Mouse (Mus musculus): ENCODE measurements around the gene Dync1i2. TPM values are rescaled to one million over a fixed set of nuclear protein-coding genes. Genes with fewer than 3 reads are reported as not detected.

The Dync1i2 gene
- polyA plus RNA-seq, 1 experiment from 2014 or later, result 199 TPM

- H3K36me3 ChIP-seq (ENCODE audit: control insufficient read depth, insufficient read depth, low read length), result 0 out of 2 replicates have a peak, but pooled peaks cover 3% of the 10 kb centered on the region
- ATAC-seq, result no peak
- H3K9ac ChIP-seq (ENCODE audit: low read depth, low read length), result no peak overlapping the region
- H3K27me3 ChIP-seq (ENCODE audit: control insufficient read depth, insufficient read depth, low read depth, low read length), result no peaks in the 10 kb centered on the region
- no peak overlapping the region for H3K27ac ChIP-seq (ENCODE audit: low read length)
- 93% methylated on average over 1 of the region's 1 CpGs for WGBS
- H3K9me3 ChIP-seq (replicated peaks; ENCODE audit: control insufficient read depth, low read length, poor library complexity, severe bottlenecking), result no peaks in the 10 kb centered on the region
- no peak overlapping the region for H3K4me2 ChIP-seq (ENCODE audit: low read length)
- H3K4me3 ChIP-seq (ENCODE audit: low read depth, low read length), result no peak overlapping the region
- 0 out of 2 replicates have a peak, but pooled peaks cover 3% of the 10 kb centered on the region for H3K4me1 ChIP-seq (ENCODE audit: control insufficient read depth, insufficient read depth, low read length)
Measured at GRCm38 (mm10) chr2:71229603-71230002, 18.1 kb downstream of the Dync1i2 start.

- Histone ChIP-seq H3K36me3 (ENCODE audit: control insufficient read depth, insufficient read depth, low read length) (peaks cover 7% of the 10 kb centered on the region), H3K4me1 (ENCODE audit: control insufficient read depth, insufficient read depth, low read length) (0 out of 2 replicates have a peak, but pooled peaks cover 2% of the 10 kb centered on the region), H3K27ac (ENCODE audit: low read length) (no peak overlapping the region), H3K9ac (ENCODE audit: low read depth, low read length) (no peak overlapping the region), H3K27me3 (ENCODE audit: control insufficient read depth, insufficient read depth, low read depth, low read length) (no peaks in the 10 kb centered on the region), H3K4me3 (ENCODE audit: low read depth, low read length) (no peak overlapping the region), H3K4me2 (ENCODE audit: low read length) (no peak overlapping the region), H3K9me3 (replicated peaks; ENCODE audit: control insufficient read depth, low read length, poor library complexity, severe bottlenecking) (no peaks in the 10 kb centered on the region)
- no peak for ATAC-seq
- 95% methylated on average over 5 of the region's 5 CpGs for WGBS
Measured at GRCm38 (mm10) chr2:71231951-71232350, 20.4 kb downstream of the Dync1i2 start.

GRCm38 (mm10) chr2:71232976-71233375 lies 21.5 kb downstream of the Dync1i2 start:
- H3K4me1 ChIP-seq (ENCODE audit: control insufficient read depth, insufficient read depth, low read length), result no peaks in the 10 kb centered on the region
- H3K27ac ChIP-seq (ENCODE audit: low read length), result no peak overlapping the region
- no peak for ATAC-seq
- no peak overlapping the region for H3K9ac ChIP-seq (ENCODE audit: low read depth, low read length)
- no peaks in the 10 kb centered on the region for H3K9me3 ChIP-seq (replicated peaks; ENCODE audit: control insufficient read depth, low read length, poor library complexity, severe bottlenecking)
- 82% methylated on average over 2 of the region's 2 CpGs for WGBS
- H3K36me3 ChIP-seq (ENCODE audit: control insufficient read depth, insufficient read depth, low read length), result peaks cover 7% of the 10 kb centered on the region
- H3K4me3 ChIP-seq (ENCODE audit: low read depth, low read length), result no peak overlapping the region
- H3K4me2 ChIP-seq (ENCODE audit: low read length), result no peak overlapping the region
- H3K27me3 ChIP-seq (ENCODE audit: control insufficient read depth, insufficient read depth, low read depth, low read length), result no peaks in the 10 kb centered on the region

- Histone ChIP-seq H3K36me3 (ENCODE audit: control insufficient read depth, insufficient read depth, low read length) (peaks cover 5% of the 10 kb centered on the region), H3K9ac (ENCODE audit: low read depth, low read length) (no peak overlapping the region), H3K4me2 (ENCODE audit: low read length) (no peak overlapping the region), H3K9me3 (replicated peaks; ENCODE audit: control insufficient read depth, low read length, poor library complexity, severe bottlenecking) (no peaks in the 10 kb centered on the region), H3K27me3 (ENCODE audit: control insufficient read depth, insufficient read depth, low read depth, low read length) (no peaks in the 10 kb centered on the region), H3K27ac (ENCODE audit: low read length) (no peak overlapping the region), H3K4me1 (ENCODE audit: control insufficient read depth, insufficient read depth, low read length) (no peaks in the 10 kb centered on the region), H3K4me3 (ENCODE audit: low read depth, low read length) (no peak overlapping the region)
- 93% methylated on average over 4 of the region's 4 CpGs for WGBS
- no peak for ATAC-seq
Measured at GRCm38 (mm10) chr2:71235420-71235819, 23.9 kb downstream of the Dync1i2 start.

- no peaks in the 10 kb centered on the region for H3K4me1 ChIP-seq (ENCODE audit: control insufficient read depth, insufficient read depth, low read length)
- H3K27me3 ChIP-seq (ENCODE audit: control insufficient read depth, insufficient read depth, low read depth, low read length), result no peaks in the 10 kb centered on the region
- H3K36me3 ChIP-seq (ENCODE audit: control insufficient read depth, insufficient read depth, low read length), result peaks cover 5% of the 10 kb centered on the region
- 95% methylated on average over 6 of the region's 6 CpGs for WGBS
- ATAC-seq, result no peak
- no peak overlapping the region for H3K4me3 ChIP-seq (ENCODE audit: low read depth, low read length)
- H3K27ac ChIP-seq (ENCODE audit: low read length), result no peak overlapping the region
- H3K9me3 ChIP-seq (replicated peaks; ENCODE audit: control insufficient read depth, low read length, poor library complexity, severe bottlenecking), result no peaks in the 10 kb centered on the region
- no peak overlapping the region for H3K9ac ChIP-seq (ENCODE audit: low read depth, low read length)
- no peak overlapping the region for H3K4me2 ChIP-seq (ENCODE audit: low read length)
Measured at GRCm38 (mm10) chr2:71236009-71236408, 24.5 kb downstream of the Dync1i2 start.

- no peaks in the 10 kb centered on the region for H3K36me3 ChIP-seq (ENCODE audit: control insufficient read depth, insufficient read depth, low read length)
- no peak overlapping the region for H3K9ac ChIP-seq (ENCODE audit: low read depth, low read length)
- no peak for ATAC-seq
- WGBS, result 94% methylated on average over 2 of the region's 2 CpGs
- no peaks in the 10 kb centered on the region for H3K9me3 ChIP-seq (replicated peaks; ENCODE audit: control insufficient read depth, low read length, poor library complexity, severe bottlenecking)
- H3K4me3 ChIP-seq (ENCODE audit: low read depth, low read length), result no peak overlapping the region
- H3K4me1 ChIP-seq (ENCODE audit: control insufficient read depth, insufficient read depth, low read length), result peaks cover 10% of the 10 kb centered on the region
- no peaks in the 10 kb centered on the region for H3K27me3 ChIP-seq (ENCODE audit: control insufficient read depth, insufficient read depth, low read depth, low read length)
- no peak overlapping the region for H3K27ac ChIP-seq (ENCODE audit: low read length)
- H3K4me2 ChIP-seq (ENCODE audit: low read length), result no peak overlapping the region
Measured at GRCm38 (mm10) chr2:71241505-71241904, 30.0 kb downstream of the Dync1i2 start.

GRCm38 (mm10) chr2:71242180-71242579 lies 30.7 kb downstream of the Dync1i2 start:
- Histone ChIP-seq H3K27ac (ENCODE audit: low read length) (no peak overlapping the region), H3K4me3 (ENCODE audit: low read depth, low read length) (no peak overlapping the region), H3K4me1 (ENCODE audit: control insufficient read depth, insufficient read depth, low read length) (peaks cover 10% of the 10 kb centered on the region), H3K4me2 (ENCODE audit: low read length) (no peak overlapping the region), H3K27me3 (ENCODE audit: control insufficient read depth, insufficient read depth, low read depth, low read length) (no peaks in the 10 kb centered on the region), H3K36me3 (ENCODE audit: control insufficient read depth, insufficient read depth, low read length) (no peaks in the 10 kb centered on the region), H3K9me3 (replicated peaks; ENCODE audit: control insufficient read depth, low read length, poor library complexity, severe bottlenecking) (no peaks in the 10 kb centered on the region), H3K9ac (ENCODE audit: low read depth, low read length) (no peak overlapping the region)
- no peak for ATAC-seq
- 85% methylated on average over 3 of the region's 3 CpGs for WGBS

GRCm38 (mm10) chr2:71243058-71243672 lies 31.7 kb downstream of the Dync1i2 start:
- no peak overlapping the region for H3K27ac ChIP-seq (ENCODE audit: low read length)
- no peak overlapping the region for H3K9ac ChIP-seq (ENCODE audit: low read depth, low read length)
- no peak for ATAC-seq
- no peak overlapping the region for H3K4me2 ChIP-seq (ENCODE audit: low read length)
- H3K4me3 ChIP-seq (ENCODE audit: low read depth, low read length), result no peak overlapping the region
- H3K4me1 ChIP-seq (ENCODE audit: control insufficient read depth, insufficient read depth, low read length), result peaks cover 10% of the 10 kb centered on the region
- H3K27me3 ChIP-seq (ENCODE audit: control insufficient read depth, insufficient read depth, low read depth, low read length), result no peaks in the 10 kb centered on the region
- no peaks in the 10 kb centered on the region for H3K9me3 ChIP-seq (replicated peaks; ENCODE audit: control insufficient read depth, low read length, poor library complexity, severe bottlenecking)
- 60% methylated on average over 9 of the region's 9 CpGs for WGBS
- H3K36me3 ChIP-seq (ENCODE audit: control insufficient read depth, insufficient read depth, low read length), result peaks cover 2% of the 10 kb centered on the region; the same call in 1 of the 2 replicates

- Histone ChIP-seq H3K36me3 (ENCODE audit: control insufficient read depth, insufficient read depth, low read length) (peaks cover 8% of the 10 kb centered on the region), H3K4me1 (ENCODE audit: control insufficient read depth, insufficient read depth, low read length) (peaks cover 10% of the 10 kb centered on the region), H3K9me3 (replicated peaks; ENCODE audit: control insufficient read depth, low read length, poor library complexity, severe bottlenecking) (no peaks in the 10 kb centered on the region), H3K4me2 (ENCODE audit: low read length) (no peak overlapping the region), H3K9ac (ENCODE audit: low read depth, low read length) (no peak overlapping the region), H3K4me3 (ENCODE audit: low read depth, low read length) (no peak overlapping the region), H3K27ac (ENCODE audit: low read length) (peak overlapping the region; percentile 68), H3K27me3 (ENCODE audit: control insufficient read depth, insufficient read depth, low read depth, low read length) (no peaks in the 10 kb centered on the region)
- no peak for ATAC-seq
- 54% methylated on average over 7 of the region's 7 CpGs for whole genome bisulfite sequencing
Measured at GRCm38 (mm10) chr2:71244807-71245206, 33.3 kb downstream of the Dync1i2 start.

Measured in midbrain, embryonic 16.5 days (tissue).